Mouse (Mus musculus) neutrophil, adult 83 days (primary cell): ENCODE measurements around the gene Mrln. TPM values are rescaled to one million over a fixed set of nuclear protein-coding genes. Genes with fewer than 3 reads are reported as not detected.

ENCODE experiments used
- total RNA-seq, 2 experiments: library from RNA; stranded (reverse); gene quantifications; one replicate each; pipeline ENCODE4 v1.2.4; 2023

The Mrln gene
- total RNA-seq: not detected

GRCm38 (mm10) chr10:70204505-70205399 is at the start of gene Mrln:
TSS of gene Mrln (plus strand) at chr10:70204664.

GRCm38 (mm10) chr10:70244921-70245558 is 40.6 kb downstream of the Mrln start, which contains the start of gene Slc16a9:
TSS of gene Slc16a9 (plus strand) at chr10:70245100.

Other genes with a start within 250 kb of the Mrln start
- gene Ccdc6, start 107.5 kb upstream of the Mrln start, total RNA-seq: 10 to 100 TPM; 18.7 to 19.0 TPM
- gene Slc16a9, start 40.4 kb downstream of the Mrln start, total RNA-seq: not detected
- gene Fam13c, start 235.8 kb downstream of the Mrln start, total RNA-seq: not detected